Mouse (Mus musculus) heart, embryonic 12.5 days (tissue): Measurements from ENCODE around the gene Plekhm2. TPM values are rescaled to one million over a fixed set of nuclear protein-coding genes. Genes with fewer than 3 reads are reported as not detected.
A peak's percentile ranks its signal among the peaks of the same experiment; 100 is the strongest.

ENCODE experiments used
- ATAC-seq: fragments of 200-750 bp; cut with Nextera tagmentation; 2 replicates; pipeline ENCODE4 v1.8.0; 2017; ENCODE audit warnings: moderate TSS enrichment, moderate library complexity; ENCODE audit not compliant: insufficient number of reproducible peaks, low FRiP score
- H3K27ac ChIP-seq: fragments of 300-500 bp; sonication (generic); 2 replicates; pipeline ENCODE4 v1.5.1; 2016; ENCODE audit warnings: mild to moderate bottlenecking, moderate library complexity; ENCODE audit not compliant: poor library complexity, severe bottlenecking
- H3K27me3 ChIP-seq: fragments of 300-500 bp; sonication (generic); replicated peaks from 2 replicates; pipeline ENCODE4 v1.6.1; 2016; ENCODE audit warnings: mild to moderate bottlenecking, moderate library complexity
- H3K36me3 ChIP-seq: fragments of 300-500 bp; sonication (generic); 2 replicates; pipeline ENCODE4 v1.6.1; 2016; ENCODE audit warnings: mild to moderate bottlenecking, moderate library complexity
- H3K4me1 ChIP-seq: fragments of 300-500 bp; sonication (generic); replicated peaks from 2 replicates; pipeline ENCODE4 v1.6.1; 2016; ENCODE audit warnings: mild to moderate bottlenecking
- H3K4me2 ChIP-seq: fragments of 300-500 bp; sonication (generic); 2 replicates; pipeline ENCODE4 v1.6.1; 2016; ENCODE audit warnings: mild to moderate bottlenecking, moderate library complexity
- H3K4me3 ChIP-seq: fragments of 300-500 bp; sonication (generic); 2 replicates; pipeline ENCODE4 v1.5.1; 2016; ENCODE audit warnings: mild to moderate bottlenecking
- H3K9ac ChIP-seq: fragments of 300-500 bp; sonication (generic); 2 replicates; pipeline ENCODE4 v1.6.1; 2016; ENCODE audit warnings: mild to moderate bottlenecking, moderate library complexity
- H3K9me3 ChIP-seq: fragments of 300-500 bp; sonication (generic); replicated peaks from 2 replicates; pipeline ENCODE4 v1.6.1; 2016; ENCODE audit warnings: mild to moderate bottlenecking, moderate library complexity
- WGBS: fragments of 180-500 bp; shearing (Covaris S2); methylation state at CpG from one replicate; pipeline ENCODE4 v1.1.7; 2016; 5-methylcytosine and 5-hydroxymethylcytosine counted together
- polyA plus RNA-seq: library from polyadenylated mRNA; unstranded; fragments of >200 nt; fragmentation: Nextera tagmentation; extraction: Ambion mirVana; gene quantifications from 2 replicates; pipeline ENCODE4 v1.2.1, GENCODE M21; 2016

Gene Plekhm2
- polyA plus RNA-seq, 1 experiment from 2014 or later, result 6.2 TPM

GRCm38 (mm10) chr4:141631250-141631649 is 33.4 kb downstream of the Plekhm2 start:
- Histone ChIP-seq H3K9ac (no peak overlapping the region), H3K27me3 (no peaks in the 10 kb centered on the region), H3K36me3 (peaks cover 95% of the 10 kb centered on the region), H3K4me3 (no peak overlapping the region), H3K27ac (no peak overlapping the region), H3K4me1 (peaks cover 20% of the 10 kb centered on the region), H3K9me3 (no peaks in the 10 kb centered on the region), H3K4me2 (no peak overlapping the region)
- 90% methylated on average over 20 of the region's 20 CpGs for WGBS
- no peak for ATAC-seq

GRCm38 (mm10) chr4:141630021-141630420 is 34.7 kb downstream of the Plekhm2 start:
- H3K9ac ChIP-seq, result no peak overlapping the region
- H3K4me3 ChIP-seq, result no peak overlapping the region
- no peaks in the 10 kb centered on the region for H3K9me3 ChIP-seq
- H3K36me3 ChIP-seq, result peaks cover 98% of the 10 kb centered on the region
- H3K4me2 ChIP-seq, result no peak overlapping the region
- 89% methylated on average over 11 of the region's 11 CpGs for WGBS
- peaks cover 24% of the 10 kb centered on the region for H3K4me1 ChIP-seq
- no peaks in the 10 kb centered on the region for H3K27me3 ChIP-seq
- ATAC-seq, result no peak
- H3K27ac ChIP-seq, result no peak overlapping the region

- no peak overlapping the region for H3K4me3 ChIP-seq
- no peak for ATAC-seq
- H3K27me3 ChIP-seq, result no peaks in the 10 kb centered on the region
- no peak overlapping the region for H3K4me2 ChIP-seq
- no peak overlapping the region for H3K9ac ChIP-seq
- peaks cover 22% of the 10 kb centered on the region for H3K4me1 ChIP-seq
- H3K36me3 ChIP-seq, result peaks cover 91% of the 10 kb centered on the region
- 77% methylated on average over 14 of the region's 14 CpGs for whole genome bisulfite sequencing
- H3K27ac ChIP-seq, result no peak overlapping the region
- H3K9me3 ChIP-seq, result no peaks in the 10 kb centered on the region
Measured at GRCm38 (mm10) chr4:141628661-141629060, 36.0 kb downstream of the Plekhm2 start.

GRCm38 (mm10) chr4:141627502-141627901 is 37.2 kb downstream of the Plekhm2 start:
- no peak overlapping the region for H3K4me2 ChIP-seq
- no peaks in the 10 kb centered on the region for H3K9me3 ChIP-seq
- H3K4me3 ChIP-seq, result no peak overlapping the region
- H3K4me1 ChIP-seq, result peaks cover 29% of the 10 kb centered on the region
- 66% methylated on average over 5 of the region's 5 CpGs for WGBS
- H3K27me3 ChIP-seq, result no peaks in the 10 kb centered on the region
- H3K36me3 ChIP-seq, result peaks cover 79% of the 10 kb centered on the region
- H3K27ac ChIP-seq, result no peak overlapping the region
- ATAC-seq, result no peak
- H3K9ac ChIP-seq, result no peak overlapping the region

- Histone ChIP-seq H3K4me1 (peaks cover 29% of the 10 kb centered on the region), H3K27me3 (no peaks in the 10 kb centered on the region), H3K9ac (no peak overlapping the region), H3K9me3 (no peaks in the 10 kb centered on the region), H3K4me2 (no peak overlapping the region), H3K36me3 (peaks cover 64% of the 10 kb centered on the region), H3K27ac (no peak overlapping the region), H3K4me3 (no peak overlapping the region)
- ATAC-seq, result no peak
- WGBS, result 89% methylated on average over 16 of the region's 16 CpGs
Measured at GRCm38 (mm10) chr4:141625774-141626550, 38.7 kb downstream of the Plekhm2 start.

- Histone ChIP-seq H3K27ac (no peak overlapping the region), H3K36me3 (peaks cover 56% of the 10 kb centered on the region)
Measured at GRCm38 (mm10) chr4:141624983-141625773, 39.5 kb downstream of the Plekhm2 start.

GRCm38 (mm10) chr4:141624134-141624533 is 40.6 kb downstream of the Plekhm2 start:
- Histone ChIP-seq H3K4me2 (no peak overlapping the region), H3K4me3 (no peak overlapping the region), H3K9ac (no peak overlapping the region), H3K27me3 (no peaks in the 10 kb centered on the region), H3K4me1 (peaks cover 29% of the 10 kb centered on the region), H3K36me3 (peaks cover 46% of the 10 kb centered on the region), H3K27ac (peak overlapping the region; percentile 42; the same call in 1 of the 2 replicates), H3K9me3 (no peaks in the 10 kb centered on the region)
- no peak for ATAC-seq
- 84% methylated on average over 8 of the region's 8 CpGs for WGBS

More at GRCm38 (mm10) chr4:141624983-141625773, 39.5 kb downstream of the Plekhm2 start:
- Histone ChIP-seq H3K9me3 (no peaks in the 10 kb centered on the region), H3K9ac (no peak overlapping the region), H3K4me2 (no peak overlapping the region), H3K4me1 (peaks cover 29% of the 10 kb centered on the region), H3K27me3 (no peaks in the 10 kb centered on the region), H3K4me3 (no peak overlapping the region)
- no peak for ATAC-seq
- WGBS, result 79% methylated on average over 19 of the region's 19 CpGs

GRCm38 (mm10) chr4:141623666-141624065 is 41.0 kb downstream of the Plekhm2 start, which contains the start of gene Slc25a34:
Gene Slc25a34, minus strand, starts transcription at chr4:141623821.
- H3K4me1 ChIP-seq, result peaks cover 29% of the 10 kb centered on the region
- WGBS, result 28% methylated on average over 1 of the region's 1 CpGs
- no peak within 1 kb of the TSS for H3K4me3 ChIP-seq
- peak within 1 kb of the TSS; percentile 42; the same call in 1 of the 2 replicates for H3K27ac ChIP-seq
- H3K4me2 ChIP-seq, result no peak within 1 kb of the TSS
- no peaks in the 10 kb centered on the region for H3K9me3 ChIP-seq
- H3K9ac ChIP-seq, result 0 out of 2 replicates have a peak within 1 kb of the TSS, but pooled peaks have one; percentile 24
- peaks cover 41% of the 10 kb centered on the region for H3K36me3 ChIP-seq
- no peaks in the 10 kb centered on the region for H3K27me3 ChIP-seq
- peak; percentile 74 for ATAC-seq

GRCm38 (mm10) chr4:141623037-141623436 is 41.7 kb downstream of the Plekhm2 start:
- ATAC-seq, result no peak
- H3K4me3 ChIP-seq, result no peak overlapping the region
- WGBS, result 87% methylated on average over 11 of the region's 11 CpGs
- H3K27me3 ChIP-seq, result no peaks in the 10 kb centered on the region
- peaks cover 30% of the 10 kb centered on the region for H3K4me1 ChIP-seq
- 0 out of 2 replicates have a peak overlapping the region, but pooled peaks have one; percentile 24 for H3K9ac ChIP-seq
- peaks cover 35% of the 10 kb centered on the region for H3K36me3 ChIP-seq
- no peak overlapping the region for H3K27ac ChIP-seq
- H3K4me2 ChIP-seq, result no peak overlapping the region
- no peaks in the 10 kb centered on the region for H3K9me3 ChIP-seq

- ATAC-seq, result no peak
- Histone ChIP-seq H3K27me3 (no peaks in the 10 kb centered on the region), H3K9me3 (no peaks in the 10 kb centered on the region), H3K4me3 (no peak overlapping the region), H3K27ac (no peak overlapping the region), H3K4me2 (no peak overlapping the region), H3K9ac (no peak overlapping the region), H3K36me3 (peaks cover 30% of the 10 kb centered on the region), H3K4me1 (peaks cover 30% of the 10 kb centered on the region)
- WGBS, result 82% methylated on average over 5 of the region's 5 CpGs
Measured at GRCm38 (mm10) chr4:141622580-141622979, 42.1 kb downstream of the Plekhm2 start.

- Histone ChIP-seq H3K4me3 (no peak overlapping the region), H3K36me3 (peaks cover 26% of the 10 kb centered on the region), H3K4me1 (peaks cover 32% of the 10 kb centered on the region), H3K9ac (no peak overlapping the region), H3K27me3 (no peaks in the 10 kb centered on the region), H3K9me3 (no peaks in the 10 kb centered on the region), H3K4me2 (no peak overlapping the region), H3K27ac (no peak overlapping the region)
- no peak for ATAC-seq
- WGBS, result 79% methylated on average over 8 of the region's 8 CpGs
Measured at GRCm38 (mm10) chr4:141622091-141622490, 42.6 kb downstream of the Plekhm2 start.
